Mouse (Mus musculus) left cerebral cortex, adult 11 months (tissue): Measurements from ENCODE around the gene Pphln1.

Experiments used
- DNase-seq: peaks from one replicate; pipeline ENCODE4 v3.0.0; 2022; ENCODE audit warnings: low spot score

Gene Pphln1

GRCm38 (mm10) chr15:93503201-93503745 is 105.1 kb downstream of the Pphln1 start:
- no peak for DNase-seq

GRCm38 (mm10) chr15:93504808-93505207 is 106.7 kb downstream of the Pphln1 start:
- DNase-seq = no peak

GRCm38 (mm10) chr15:93510690-93511336 is 112.7 kb downstream of the Pphln1 start:
- no peak for DNase-seq

- DNase-seq = no peak
Measured at GRCm38 (mm10) chr15:93512437-93512836, 114.3 kb downstream of the Pphln1 start.

GRCm38 (mm10) chr15:93513939-93514341 is 115.8 kb downstream of the Pphln1 start:
- DNase-seq = no peak

GRCm38 (mm10) chr15:93515316-93515715 is 117.2 kb downstream of the Pphln1 start:
- DNase-seq = no peak

- no peak for DNase-seq
Measured at GRCm38 (mm10) chr15:93517022-93517565, 118.9 kb downstream of the Pphln1 start.

GRCm38 (mm10) chr15:93518143-93518902 is 120.2 kb downstream of the Pphln1 start:
- no peak for DNase-seq

GRCm38 (mm10) chr15:93518941-93519835 is 121.0 kb downstream of the Pphln1 start:
- no peak for DNase-seq

- no peak for DNase-seq
Measured at GRCm38 (mm10) chr15:93519836-93520826, 122.0 kb downstream of the Pphln1 start.

GRCm38 (mm10) chr15:93521088-93521786 is 123.1 kb downstream of the Pphln1 start:
- DNase-seq = no peak

GRCm38 (mm10) chr15:93521787-93522180 is 123.6 kb downstream of the Pphln1 start:
- no peak for DNase-seq

- DNase-seq = no peak
Measured at GRCm38 (mm10) chr15:93525305-93525917, 127.3 kb downstream of the Pphln1 start.

- DNase-seq = no peak
Measured at GRCm38 (mm10) chr15:93529831-93530702, 131.9 kb downstream of the Pphln1 start.

- no peak for DNase-seq
Measured at GRCm38 (mm10) chr15:93530703-93531032, 132.5 kb downstream of the Pphln1 start.

GRCm38 (mm10) chr15:93536191-93536590 is 138.0 kb downstream of the Pphln1 start:
- DNase-seq = no peak

GRCm38 (mm10) chr15:93537745-93538144 is 139.6 kb downstream of the Pphln1 start:
- no peak for DNase-seq

- DNase-seq = no peak
Measured at GRCm38 (mm10) chr15:93538551-93539205, 140.5 kb downstream of the Pphln1 start.
